Mouse (Mus musculus): ENCODE data around the gene Ckap2l.

The Ckap2l gene

DNA sequence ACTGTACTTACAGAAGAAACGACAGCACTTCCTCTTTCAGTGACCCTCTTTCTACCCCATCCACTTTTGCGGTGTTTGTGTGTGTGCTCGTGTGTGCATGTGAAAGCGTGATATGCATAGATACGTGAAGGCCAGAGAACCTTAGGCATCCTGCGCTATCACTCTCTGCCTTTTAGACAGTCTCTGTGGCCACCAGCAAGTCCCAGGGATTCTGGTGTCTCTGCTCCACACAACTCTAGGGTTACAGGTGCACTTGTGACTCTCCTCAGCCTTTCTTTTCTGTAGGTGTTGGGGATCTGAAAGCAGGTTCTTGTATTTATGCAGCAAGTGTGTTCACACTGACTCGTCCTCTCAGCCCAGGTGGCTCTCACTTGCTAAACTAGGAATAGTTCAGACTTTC is 31.7 kb downstream of the Ckap2l start:
- in situ Hi-C loops (cut with MboI, MseI) = no loop called here

DNA sequence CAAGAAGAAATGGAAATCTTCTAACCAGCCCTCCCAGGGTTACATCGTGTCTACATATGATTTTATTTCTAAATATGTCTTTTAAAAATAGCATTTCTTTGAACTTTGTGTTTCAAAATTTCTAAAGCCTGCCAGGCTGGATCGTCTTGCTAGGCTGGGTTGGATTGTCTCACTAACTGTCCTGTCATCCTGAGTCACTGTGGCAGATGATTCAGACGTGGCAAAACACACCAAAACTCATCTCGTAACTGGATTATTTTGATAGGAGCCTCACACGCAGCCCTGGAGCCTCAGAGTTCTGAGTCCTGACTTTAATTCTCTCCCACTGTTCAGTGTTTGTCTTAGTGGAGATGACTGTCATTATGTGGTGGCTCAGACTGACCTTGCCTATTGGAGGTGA is 33.9 kb downstream of the Ckap2l start:
- in situ Hi-C loops (cut with MboI, MseI) = no loop called here

DNA sequence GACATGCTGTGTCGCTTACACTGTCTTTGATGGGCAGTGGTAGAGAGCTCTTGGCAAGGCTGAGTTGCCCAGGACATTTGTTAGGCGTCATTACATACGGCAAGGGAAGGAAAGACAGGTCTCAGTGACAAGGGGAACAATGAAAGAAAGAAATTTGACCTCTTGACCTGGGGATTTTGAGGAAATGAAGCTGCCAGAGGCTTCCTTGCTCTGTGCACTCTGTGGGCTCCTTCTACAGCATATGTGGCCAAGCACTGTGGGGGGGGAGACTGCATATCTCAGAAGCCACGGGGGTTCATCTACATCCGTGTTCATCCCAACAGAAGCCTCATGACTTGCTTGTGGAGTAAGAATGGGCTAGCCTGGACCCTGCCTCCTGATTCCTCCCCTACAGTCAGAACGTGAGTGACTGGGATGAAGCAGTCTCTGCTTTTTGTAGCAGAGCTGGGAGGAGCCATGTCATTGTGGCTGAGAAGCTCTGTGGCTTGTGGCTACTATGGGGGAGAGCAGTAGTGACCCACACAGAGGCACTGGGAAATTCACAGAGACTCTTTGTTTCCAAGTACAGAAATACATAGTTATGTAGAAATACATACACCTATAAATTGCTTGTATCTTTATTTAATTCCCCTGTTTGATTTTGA is 35.7 kb downstream of the Ckap2l start:
- in situ Hi-C loops (cut with MboI, MseI) = no loop called here

- in situ Hi-C loops (cut with MboI, MseI) = no loop called here
Observed at GRCm38 (mm10) chr2:129260646-129261045, 36.4 kb downstream of the Ckap2l start.

- in situ Hi-C loops (cut with MboI, MseI) = loop anchor here (5.0 to 10.0 kb wide), 2 partner anchors 81 to 364 kb away; no protein-coding TSS in a partner anchor
Observed at GRCm38 (mm10) chr2:129258475-129259211, 38.4 kb downstream of the Ckap2l start.

GRCm38 (mm10) chr2:129258056-129258455 is 39.0 kb downstream of the Ckap2l start:
- in situ Hi-C loops (cut with MboI, MseI) = loop anchor here (5.0 to 10.0 kb wide), 2 partner anchors 81 to 363 kb away; no protein-coding TSS in a partner anchor

DNA sequence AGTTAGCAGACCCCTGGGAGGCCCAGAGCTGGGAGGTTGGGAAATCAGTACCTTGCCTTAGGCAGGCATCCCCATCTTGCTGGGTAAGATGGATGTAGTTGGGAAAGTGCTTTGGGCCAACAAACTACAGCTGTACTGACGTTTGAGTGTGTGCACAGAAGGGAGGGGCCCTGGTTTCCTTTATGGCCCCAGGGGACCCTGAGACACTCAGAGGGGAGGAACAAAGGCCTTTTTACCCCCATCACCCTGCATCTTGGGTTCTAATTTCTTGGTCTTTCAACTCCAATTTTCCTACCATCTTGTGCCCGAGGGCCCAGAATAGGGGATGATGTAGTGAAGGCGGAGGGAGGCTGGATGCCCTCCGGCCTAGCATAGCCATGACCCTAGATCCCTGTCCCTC is 41.0 kb downstream of the Ckap2l start:
- in situ Hi-C loops (cut with MboI, MseI) = loop anchor here (5.0 to 10.0 kb wide), 2 partner anchors 79 to 361 kb away; no protein-coding TSS in a partner anchor

- in situ Hi-C loops (cut with MboI, MseI) = loop anchor here (10.0 kb wide), 1 partner anchor 359 kb away; no protein-coding TSS in a partner anchor
Observed at GRCm38 (mm10) chr2:129254076-129254475, 42.9 kb downstream of the Ckap2l start.

DNA sequence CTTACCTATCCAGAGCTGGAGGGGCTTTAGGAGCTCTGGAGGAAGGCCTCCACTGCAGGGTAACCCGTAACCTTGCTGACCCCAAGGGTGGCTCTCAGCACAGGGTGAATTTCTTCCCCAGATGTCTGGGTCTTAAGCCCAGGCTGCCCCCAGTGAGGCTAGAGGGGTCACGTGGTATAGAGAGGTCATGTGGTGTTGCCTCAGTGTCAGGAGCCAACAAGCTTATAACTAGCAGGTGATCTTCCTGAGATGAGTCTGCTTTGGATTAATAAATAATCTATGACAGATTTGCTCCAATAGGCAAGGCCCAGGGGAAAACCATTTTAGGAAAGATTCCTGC is 43.4 kb downstream of the Ckap2l start:
- in situ Hi-C loops (cut with MboI, MseI) = loop anchor here (10.0 kb wide), 1 partner anchor 359 kb away; no protein-coding TSS in a partner anchor

GRCm38 (mm10) chr2:129252836-129253630 is 44.0 kb downstream of the Ckap2l start:
- in situ Hi-C loops (cut with MboI, MseI) = loop anchor here (10.0 kb wide), 1 partner anchor 358 kb away; no protein-coding TSS in a partner anchor

- in situ Hi-C loops (cut with MboI, MseI) = no loop called here
Observed at GRCm38 (mm10) chr2:129249321-129249720, 47.7 kb downstream of the Ckap2l start.

DNA sequence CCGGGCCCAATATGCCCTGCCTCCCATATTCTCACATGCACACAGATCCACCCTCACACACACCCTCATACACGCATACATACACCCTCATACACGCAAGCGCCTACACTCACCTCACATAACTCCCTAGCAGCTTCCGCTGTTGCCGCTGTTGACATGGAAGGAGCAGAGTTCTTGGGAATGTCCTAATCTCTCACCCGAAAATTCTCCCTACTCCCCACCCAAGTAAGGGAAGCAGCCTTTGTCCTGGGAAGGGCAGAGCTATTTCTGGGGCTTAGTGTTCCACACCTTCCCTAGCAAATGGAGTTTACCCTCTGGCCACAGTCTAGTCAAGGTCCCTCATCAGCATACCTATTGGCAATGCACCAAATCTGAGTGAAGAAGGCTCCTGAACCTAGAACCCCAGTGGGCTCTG is 49.3 kb downstream of the Ckap2l start:
- in situ Hi-C loops (cut with MboI, MseI) = no loop called here

DNA sequence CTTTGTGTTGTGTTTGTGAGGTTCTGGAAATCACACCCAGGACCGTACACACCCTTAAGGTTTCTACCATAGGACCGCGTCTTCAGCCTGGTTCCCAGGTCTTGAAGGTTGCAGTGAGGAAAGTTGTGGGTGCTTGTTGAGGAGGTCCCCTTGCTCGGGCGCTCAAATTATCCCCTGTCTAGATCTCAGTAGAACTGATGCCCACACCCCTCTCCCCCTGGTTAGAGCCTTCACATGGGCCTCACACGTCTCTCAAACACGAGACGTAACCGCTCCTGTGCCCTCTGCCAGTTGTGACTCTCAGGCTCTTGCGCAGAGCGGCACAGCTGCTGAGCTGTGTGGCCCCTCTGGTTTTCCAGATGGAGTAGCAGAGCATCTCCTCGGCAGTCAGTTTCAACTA is 50.1 kb downstream of the Ckap2l start:
- in situ Hi-C loops (cut with MboI, MseI) = no loop called here

DNA sequence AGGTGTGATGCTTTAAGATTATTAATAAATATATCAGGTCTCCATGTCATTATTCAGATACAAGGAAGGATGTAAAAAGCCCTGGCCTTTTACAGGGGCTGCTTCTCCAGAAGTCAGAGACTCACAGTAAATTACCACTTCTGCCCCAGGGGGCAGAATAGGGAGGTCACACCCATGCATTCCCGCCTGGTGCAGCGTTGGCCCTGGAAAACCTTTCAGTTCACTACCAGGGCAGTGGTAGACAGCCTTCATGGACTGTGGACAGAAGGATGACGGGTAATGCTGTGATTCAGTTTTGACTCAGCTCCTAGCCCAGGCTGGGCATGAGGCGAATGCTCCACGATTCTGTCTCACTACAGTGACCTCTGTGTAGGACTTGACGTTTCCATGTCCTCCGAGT is 50.6 kb downstream of the Ckap2l start:
- in situ Hi-C loops (cut with MboI, MseI) = no loop called here

DNA sequence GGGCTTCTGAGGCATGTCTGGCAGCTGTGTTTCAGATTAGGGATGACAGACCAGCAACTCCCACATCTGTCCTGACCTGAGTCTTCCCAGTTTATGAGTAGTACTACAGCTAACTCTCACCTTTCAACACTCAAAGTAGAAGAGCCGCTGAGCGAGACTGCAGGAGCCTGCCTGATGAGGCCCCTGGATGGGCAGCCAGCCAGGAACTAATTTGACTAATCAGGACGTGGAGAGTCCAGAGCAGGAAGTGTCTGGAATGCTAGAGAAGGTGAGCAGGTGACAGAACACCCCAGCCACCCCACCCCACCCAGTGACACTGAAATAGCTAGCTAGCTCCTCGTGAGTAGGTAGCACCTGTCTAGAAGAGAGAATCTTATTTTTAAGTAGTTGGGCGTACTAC is 51.4 kb downstream of the Ckap2l start:
- in situ Hi-C loops (cut with MboI, MseI) = no loop called here

GRCm38 (mm10) chr2:129244446-129245120 is 52.4 kb downstream of the Ckap2l start:
- in situ Hi-C loops (cut with MboI, MseI) = no loop called here

- in situ Hi-C loops (cut with MboI, MseI) = no loop called here
Observed at GRCm38 (mm10) chr2:129243786-129244185, 53.2 kb downstream of the Ckap2l start.

GRCm38 (mm10) chr2:129243005-129243404 is 54.0 kb downstream of the Ckap2l start:
- in situ Hi-C loops (cut with MboI, MseI) = no loop called here

- in situ Hi-C loops (cut with MboI, MseI) = no loop called here
Observed at GRCm38 (mm10) chr2:129241845-129242833, 54.9 kb downstream of the Ckap2l start.

DNA sequence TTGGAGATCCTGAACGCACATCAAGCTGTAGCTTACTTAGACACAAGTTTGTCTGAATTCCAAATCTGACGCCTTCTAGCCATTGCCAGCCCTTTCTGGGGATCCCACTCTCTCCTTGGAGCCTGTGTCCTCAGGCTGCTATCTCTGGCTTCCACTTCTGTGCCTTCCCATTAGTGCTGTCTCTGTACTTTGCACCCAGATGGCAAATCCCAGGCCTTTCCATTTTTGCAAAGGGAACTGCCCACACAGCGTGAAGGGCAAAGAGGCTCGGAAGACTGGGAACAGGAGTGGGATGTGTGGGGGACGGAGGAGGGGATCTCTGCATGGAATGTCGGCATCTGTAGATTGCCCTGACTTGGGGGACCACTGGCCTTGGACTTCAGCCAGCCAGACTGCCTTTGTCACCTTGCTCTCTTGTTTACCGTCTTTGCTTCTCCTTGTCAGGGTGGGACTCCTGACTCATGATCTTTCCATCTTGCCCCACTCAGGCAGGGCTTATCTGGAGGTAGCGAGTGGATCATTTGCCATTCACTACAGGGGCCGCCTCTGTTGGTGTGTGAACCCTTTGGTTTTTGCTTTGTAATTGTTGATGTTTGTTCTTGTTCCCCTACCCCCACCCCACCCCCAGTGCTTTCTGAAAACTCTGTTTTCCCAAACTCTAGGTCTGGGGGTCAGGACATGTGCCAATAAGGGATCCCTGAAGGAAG is 56.1 kb downstream of the Ckap2l start:
- in situ Hi-C loops (cut with MboI, MseI) = no loop called here

Data from T-helper 2 cell (primary cell).